Comparison of ENCODE assay signal across 36 mouse cellular contexts in the genomic region with DNA sequence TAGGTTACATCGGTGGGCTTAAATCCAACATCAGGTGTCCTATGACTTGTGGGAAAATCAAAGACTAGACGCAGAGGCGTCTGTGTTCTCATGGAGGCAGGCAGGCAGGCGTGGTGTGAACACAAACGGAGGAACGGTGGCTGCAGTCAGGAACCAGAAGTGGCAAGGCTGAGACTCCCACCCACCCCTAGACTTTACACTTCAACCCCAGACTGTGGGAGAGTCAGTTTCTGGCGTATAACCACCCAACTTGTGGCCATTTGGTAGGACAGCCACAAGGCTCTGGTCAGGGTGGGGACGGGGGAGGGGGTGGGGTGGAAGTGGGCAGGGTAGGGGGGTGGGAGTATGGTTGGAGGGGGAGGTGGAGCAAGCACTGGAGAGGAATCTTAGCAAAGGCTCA. TPM values are rescaled to one million over a fixed set of nuclear protein-coding genes. Genes with fewer than 3 reads are reported as not detected.
"Had no signal": no experiment of that assay in that cellular context is flagged by ENCODE, and none has a peak within 500 bp of the region (broad histone marks: within the 10 kb centered on the region; RNA-seq: fewer than 3 reads in every experiment).

No protein-coding gene starts in this region.

- ATAC-seq: forebrain, embryonic 16.5 days; hindbrain, embryonic 16.5 days; inflammation-experienced regulatory T-cells, adult 6 months; intestine, embryonic 15.5 days; intestine, postnatal 0 days had no signal

- H3K27me3 ChIP-seq: hindbrain, embryonic 12.5 days; intestine, embryonic 15.5 days had no signal

- H3K9me3 ChIP-seq: hindbrain, embryonic 10.5 days; hindbrain, embryonic 12.5 days; intestine, embryonic 15.5 days had no signal

- H3K36me3 ChIP-seq: hindbrain, embryonic 10.5 days; hindbrain, embryonic 12.5 days; intestine, embryonic 15.5 days had no signal

- DNase-seq: gastrocnemius, adult 2 months; gastrocnemius, postnatal 10 days; gastrocnemius, postnatal 25 days; heart, adult 18-20 months; heart, postnatal 14 days; heart, postnatal 4 days; kidney, adult 18-20 months; kidney, adult 8-10 months; kidney, postnatal 10 days; kidney, postnatal 25 days; kidney, postnatal 4 days; liver had no signal

- H3K4me3 ChIP-seq: gastrocnemius, adult 2 months; hindbrain, embryonic 10.5 days; hindbrain, embryonic 12.5 days; intestine, embryonic 15.5 days; layer of hippocampus, adult 2 months; left cerebral cortex, adult 2 months had no signal

- H3K4me2 ChIP-seq: hindbrain, embryonic 12.5 days; hindbrain, embryonic 14.5 days; intestine, embryonic 15.5 days; liver, embryonic 11.5 days had no signal

- H3K27ac ChIP-seq: gastrocnemius, adult 2 months; hindbrain, embryonic 10.5 days; hindbrain, embryonic 12.5 days; hindbrain, embryonic 14.5 days; intestine, embryonic 15.5 days; layer of hippocampus, adult 2 months; left cerebral cortex, adult 2 months had no signal

- H3K9ac ChIP-seq: hindbrain, embryonic 12.5 days; hindbrain, embryonic 14.5 days; intestine, embryonic 15.5 days had no signal

- H3K4me1 ChIP-seq: hindbrain, embryonic 12.5 days; intestine, embryonic 15.5 days had no signal

RNA-seq across cellular contexts. Expression of a gene that starts 10.3 kb away (rescaled TPM):
- total RNA-seq: gastrocnemius, adult 2 months; gastrocnemius, postnatal 10 days; gastrocnemius, postnatal 25 days; gastrocnemius, postnatal 4 days; granulocyte monocyte progenitor cell, adult 5-6 weeks; heart, postnatal 4 days; layer of hippocampus, adult 2 months; layer of hippocampus, postnatal 10 days; layer of hippocampus, postnatal 25 days; left cerebral cortex, adult 2 months; left cerebral cortex, postnatal 14 days; left cerebral cortex, postnatal 36 days had no signal
- polyA plus RNA-seq: forebrain, embryonic 16.5 days; frontal cortex, adult 2 months; heart, embryonic 14.5 days; hindbrain, embryonic 10.5 days; hindbrain, embryonic 12.5 days; hindbrain, embryonic 14.5 days; kidney, embryonic 14.5 days; limb, embryonic 11.5 days; liver, embryonic 11.5 days had no signal

RNA-seq across cellular contexts. Expression of a gene that starts 44.3 kb away (rescaled TPM):
- total RNA-seq: granulocyte monocyte progenitor cell, adult 5-6 weeks had no signal
- polyA plus RNA-seq: inflammation-experienced regulatory T-cells, adult 6 months had no signal

RNA-seq across cellular contexts. Expression of a gene that starts 55.6 kb away (rescaled TPM):
- total RNA-seq: gastrocnemius, adult 2 months; gastrocnemius, postnatal 10 days; gastrocnemius, postnatal 25 days; gastrocnemius, postnatal 4 days; granulocyte monocyte progenitor cell, adult 5-6 weeks; heart, adult 18-20 months; heart, adult 8-10 months; heart, postnatal 14 days; heart, postnatal 4 days; left cerebral cortex, postnatal 14 days; left cerebral cortex, postnatal 36 days had no signal
- polyA plus RNA-seq: heart, embryonic 14.5 days; inflammation-experienced regulatory T-cells, adult 6 months; intestine, embryonic 15.5 days; intestine, postnatal 0 days; kidney, embryonic 14.5 days; kidney, embryonic 16.5 days; limb, embryonic 11.5 days; limb, embryonic 14.5 days; liver, embryonic 11.5 days had no signal
